Mouse (Mus musculus): ENCODE results near the gene Gng11.

Gng11 gene

DNA sequence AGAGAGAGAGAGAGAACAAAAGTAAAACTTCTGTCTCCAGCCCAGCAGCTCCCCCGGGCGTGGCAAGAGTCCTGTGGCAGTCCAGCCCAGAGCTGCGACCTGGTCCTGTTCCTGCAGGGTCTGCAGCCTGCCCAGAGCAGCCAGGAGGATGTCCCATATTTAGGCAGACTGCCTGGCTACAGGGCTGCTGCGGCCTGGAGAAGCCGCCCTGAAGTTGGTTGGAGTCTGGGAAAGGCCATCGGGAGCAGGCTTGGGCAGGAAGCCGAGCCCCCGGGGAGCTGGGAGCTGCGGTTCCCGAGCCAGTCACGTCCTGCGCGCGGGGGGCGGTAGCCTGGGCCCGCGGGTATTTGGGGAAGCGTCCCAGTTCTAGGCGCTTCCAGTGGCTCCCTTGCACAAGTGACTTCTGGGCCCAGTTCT lies at the start of gene Gng11:
TSS of gene Gng11 (plus strand) at position 15 of the 417 bp plus-strand sequence.
- peak; percentile 81 to 84 for DNase-seq

DNA sequence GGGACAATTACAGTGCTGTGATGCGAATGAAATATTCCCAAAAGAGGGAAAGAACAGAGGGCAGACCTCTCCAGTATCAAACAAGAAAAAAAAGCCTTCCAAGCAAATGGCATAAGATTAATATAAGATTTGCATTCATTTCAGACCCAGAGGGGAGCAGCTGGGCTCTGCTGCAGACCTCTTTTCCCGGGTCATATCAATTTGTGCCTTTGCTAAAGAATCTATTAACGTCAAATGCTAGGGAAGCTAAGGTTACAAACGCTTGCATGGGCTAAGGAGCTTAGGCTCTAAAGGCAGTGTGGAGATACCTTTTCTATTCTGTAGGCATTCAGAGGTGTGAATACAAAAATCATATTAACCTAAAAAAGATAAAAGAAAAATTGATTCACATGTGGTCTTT lies 48.7 kb upstream of the Gng11 start:
- DNase-seq: no peak

DNA sequence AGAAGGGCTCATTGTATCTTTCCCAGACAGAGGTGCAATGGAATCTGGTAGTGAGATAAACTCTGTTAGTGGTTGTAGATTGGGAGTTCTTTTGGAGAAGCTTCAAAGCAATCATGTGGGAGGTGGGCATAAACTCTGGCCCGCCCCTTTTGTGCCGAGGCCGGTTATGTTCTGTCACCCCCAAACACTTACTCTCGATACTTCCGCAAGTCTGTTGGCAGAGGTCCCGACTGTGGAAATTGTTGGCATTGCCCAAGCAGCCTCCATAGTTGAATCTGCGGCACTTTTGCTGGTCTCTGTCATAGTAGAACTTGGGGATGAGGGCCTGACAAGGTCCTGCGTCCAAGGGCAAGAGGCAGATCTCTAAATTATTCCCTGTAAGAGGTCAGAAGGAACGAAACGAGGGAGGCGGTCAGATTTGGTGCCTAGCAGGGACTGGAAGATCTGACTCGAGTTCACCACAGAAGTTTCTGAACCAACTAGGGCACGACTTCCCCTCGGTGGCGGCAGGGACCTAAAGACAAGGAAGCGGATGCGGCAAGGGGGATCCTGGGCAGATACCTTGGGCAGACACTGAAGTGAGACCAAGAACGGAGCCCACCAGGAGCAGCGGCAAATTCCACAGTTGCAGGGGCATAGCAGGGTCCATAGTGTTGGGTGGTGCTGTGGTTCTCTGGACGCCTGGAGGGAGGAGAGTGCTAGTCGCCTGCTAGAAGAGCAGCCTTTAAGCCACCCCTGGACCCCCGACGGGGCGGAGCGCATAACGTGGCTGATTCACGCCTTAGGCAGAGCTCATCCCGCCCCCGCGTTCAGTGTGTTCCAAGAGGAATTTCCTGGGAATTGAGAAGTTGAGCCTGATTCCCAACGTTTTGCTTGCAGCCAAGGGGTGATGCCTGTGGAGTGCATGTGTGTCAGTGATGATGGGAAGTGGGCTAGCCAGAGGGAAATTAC lies 35.8 kb upstream of the Gng11 start:
- peak; percentile 16 to 45 for DNase-seq

DNA sequence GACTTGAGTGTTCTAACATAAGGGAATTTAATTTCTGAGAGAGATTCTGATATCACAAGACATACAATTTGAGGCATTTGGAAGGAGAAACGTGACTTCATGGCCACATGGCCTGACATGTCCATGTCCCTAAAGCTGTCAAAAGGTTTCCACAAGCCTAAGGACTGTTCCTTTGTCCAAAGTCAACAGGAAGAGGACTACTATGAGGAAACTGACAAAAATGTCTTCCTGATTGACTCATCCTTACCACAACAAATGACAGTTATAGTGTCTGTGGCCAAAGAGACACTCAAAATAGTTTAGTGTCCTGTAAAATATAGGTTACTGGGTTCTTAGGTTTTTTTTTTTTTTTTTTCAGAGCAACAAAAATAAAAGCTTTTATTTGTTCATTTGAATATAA lies 30.0 kb upstream of the Gng11 start:
- DNase-seq: peak in 1 of 2 experiments; percentile 1

DNA sequence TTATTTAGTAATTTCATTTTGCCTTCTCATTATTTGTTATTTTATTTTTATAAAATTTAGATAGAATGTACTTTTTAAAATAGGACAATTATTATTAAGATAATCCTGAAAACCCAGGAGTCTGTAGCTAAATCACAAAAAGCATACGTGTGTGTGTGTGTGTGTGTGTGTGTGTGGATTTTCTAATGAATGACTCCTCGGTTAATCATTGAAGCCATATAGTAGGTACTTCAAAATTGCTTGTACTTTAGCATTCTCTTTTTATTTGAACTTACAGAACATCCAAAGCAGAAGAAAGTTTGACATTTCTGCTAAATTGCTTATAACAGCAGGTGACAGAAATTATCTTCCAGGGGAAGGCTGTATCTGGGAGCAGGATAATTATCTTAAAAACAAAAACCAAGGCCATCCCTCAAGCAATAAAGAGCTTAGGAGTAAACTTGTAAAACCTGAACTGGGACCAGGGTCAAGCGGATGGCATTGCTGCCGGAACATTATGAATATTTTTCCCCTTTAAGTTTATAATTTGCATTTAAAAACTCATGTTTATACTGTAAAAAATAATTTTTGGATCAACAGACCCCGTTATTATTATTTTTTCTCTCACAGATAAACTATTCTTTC lies 20.9 kb upstream of the Gng11 start:
- DNase-seq: no peak

DNA sequence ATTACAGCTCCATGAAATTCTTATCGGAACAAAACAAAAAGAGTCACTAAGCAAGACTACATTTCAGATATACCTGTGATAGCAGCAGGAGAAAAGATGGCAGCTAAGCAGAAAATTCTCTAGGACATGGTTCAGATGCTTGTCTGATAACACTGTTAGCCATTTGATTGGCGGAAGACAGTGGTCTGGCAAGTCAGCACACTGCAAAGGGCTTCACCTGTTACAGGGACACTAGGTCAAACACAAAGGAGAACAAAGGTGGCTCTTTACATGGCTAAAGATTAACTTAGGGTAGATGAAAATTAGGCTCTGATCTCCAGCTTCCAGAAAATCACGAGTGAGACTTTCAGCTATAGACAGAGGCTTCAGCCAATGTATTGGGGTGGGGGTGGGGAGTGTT lies 15.0 kb upstream of the Gng11 start, which contains the start of gene Tfpi2:
TSS of gene Tfpi2 (minus strand) at position 170 of the 400 bp plus-strand sequence.
- peak; percentile 12 to 65 for DNase-seq

DNA sequence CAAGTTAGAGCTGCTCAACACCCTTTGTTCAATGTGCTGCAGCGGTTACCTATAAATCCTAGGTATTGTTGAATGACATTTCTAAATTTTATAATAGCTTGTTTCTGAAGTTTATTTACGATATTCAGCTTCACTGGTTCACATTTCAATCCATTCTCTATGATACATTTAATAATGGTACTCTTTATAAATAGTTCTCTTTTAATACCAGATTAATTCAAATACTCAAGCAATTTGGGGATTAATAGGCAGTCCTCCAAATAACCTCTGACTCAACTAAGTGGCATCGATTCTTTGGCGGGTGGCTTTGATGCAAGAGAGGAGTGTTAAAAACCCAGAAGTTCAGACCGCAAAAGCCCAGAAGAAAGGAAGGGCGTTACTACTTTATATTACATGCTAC lies 10.2 kb upstream of the Gng11 start, which contains the start of gene Gngt1:
TSS of gene Gngt1 (plus strand) at position 301 of the 400 bp plus-strand sequence.
- DNase-seq: no peak

DNA sequence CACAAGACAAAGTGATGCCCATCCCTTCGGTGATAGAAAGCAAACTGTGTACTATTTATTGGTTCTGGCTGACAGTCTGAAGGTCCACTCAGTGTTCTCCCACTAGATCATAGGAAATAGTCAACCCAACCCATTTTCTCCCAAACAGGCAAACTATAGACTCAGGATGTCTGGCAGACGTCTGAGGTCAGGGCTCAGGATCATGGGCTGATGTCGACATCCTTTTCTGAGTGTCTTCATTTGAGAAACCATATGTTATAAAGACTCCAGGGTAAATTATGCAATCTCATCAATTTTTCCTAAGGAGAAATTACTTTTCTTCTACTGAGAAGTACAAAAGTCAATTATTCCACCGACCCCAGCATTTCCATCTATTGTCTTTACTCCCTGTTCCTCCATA lies 5.6 kb upstream of the Gng11 start:
- DNase-seq: no peak

DNA sequence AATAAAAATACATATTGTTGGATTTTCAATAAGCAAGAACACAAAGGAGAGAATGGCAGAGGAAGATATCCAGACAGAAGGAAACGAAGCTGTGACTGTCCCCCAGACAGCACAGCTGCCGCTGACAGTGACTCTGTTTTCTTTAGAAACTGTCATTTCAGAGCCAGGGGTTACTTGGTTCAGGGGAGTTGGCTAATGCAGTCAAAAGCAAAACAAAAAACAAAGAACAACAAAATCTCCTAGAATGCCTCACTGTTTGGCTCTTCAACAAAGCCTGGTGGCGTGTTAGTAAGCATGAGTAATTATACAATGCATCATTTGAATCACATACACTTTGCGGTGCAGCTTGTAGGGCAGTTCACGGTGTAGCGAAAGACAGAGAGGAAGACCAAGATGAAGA lies 4.4 kb upstream of the Gng11 start:
- DNase-seq: peak in 1 of 2 experiments; percentile 4

DNA sequence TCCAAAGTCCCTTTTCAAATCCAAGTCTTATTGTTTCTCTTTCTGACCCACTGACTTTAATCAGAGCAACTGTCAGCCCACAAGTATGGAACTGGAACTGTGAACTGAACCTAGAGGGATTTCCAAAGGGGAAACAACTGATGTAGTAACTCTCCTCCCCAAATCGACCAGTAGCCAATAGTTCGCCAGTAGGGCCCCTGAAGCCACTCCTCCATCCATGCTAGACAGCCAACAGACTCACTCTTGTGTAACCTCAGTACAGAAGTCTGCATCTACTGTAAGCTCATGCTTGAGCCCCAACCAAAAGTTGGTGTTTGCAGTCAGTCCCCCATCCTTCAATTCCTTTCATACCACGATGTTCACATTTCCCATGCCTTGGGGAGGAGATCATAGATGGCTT lies 3.0 kb upstream of the Gng11 start:
- no peak for DNase-seq

DNA sequence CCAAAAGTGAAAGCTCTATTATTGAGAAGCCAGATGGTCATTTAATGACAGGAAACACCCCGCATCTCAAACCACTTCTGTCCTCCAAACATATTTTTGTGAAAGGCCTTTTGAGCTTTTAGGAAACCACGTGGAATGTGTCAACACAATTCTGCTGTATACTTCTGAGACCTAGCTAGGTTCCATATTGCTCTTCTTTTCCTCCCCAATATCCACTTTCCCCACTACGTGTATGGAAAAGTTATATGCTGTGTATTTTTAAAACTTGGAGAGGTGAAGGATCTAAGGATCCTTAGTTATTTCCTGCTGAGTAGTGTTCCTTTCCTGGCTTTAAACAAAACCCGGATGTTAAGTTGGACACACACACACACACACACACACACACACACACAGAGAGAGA lies 259 bp upstream of the Gng11 start:
- DNase-seq: peak in 1 of 2 experiments; percentile 6

DNA sequence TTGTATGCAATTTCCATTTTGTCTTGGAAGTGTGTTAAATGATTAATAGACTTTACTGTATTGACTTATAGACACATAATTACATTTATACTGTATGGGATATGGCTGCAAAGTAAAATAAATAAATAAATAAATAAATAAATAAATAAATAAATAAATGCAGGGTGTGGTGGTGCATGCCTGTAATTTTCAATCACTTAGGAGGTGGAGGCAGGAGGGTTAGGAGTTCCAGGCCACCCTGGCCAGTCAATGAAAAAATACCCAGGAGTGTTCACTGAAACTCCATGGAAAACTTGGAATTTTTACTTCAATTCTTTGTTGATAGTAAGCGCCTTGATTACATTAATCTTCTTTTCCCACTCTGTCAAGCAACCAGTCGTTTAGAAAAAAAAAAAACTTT lies 1.1 kb downstream of the Gng11 start:
- no peak for DNase-seq

DNA sequence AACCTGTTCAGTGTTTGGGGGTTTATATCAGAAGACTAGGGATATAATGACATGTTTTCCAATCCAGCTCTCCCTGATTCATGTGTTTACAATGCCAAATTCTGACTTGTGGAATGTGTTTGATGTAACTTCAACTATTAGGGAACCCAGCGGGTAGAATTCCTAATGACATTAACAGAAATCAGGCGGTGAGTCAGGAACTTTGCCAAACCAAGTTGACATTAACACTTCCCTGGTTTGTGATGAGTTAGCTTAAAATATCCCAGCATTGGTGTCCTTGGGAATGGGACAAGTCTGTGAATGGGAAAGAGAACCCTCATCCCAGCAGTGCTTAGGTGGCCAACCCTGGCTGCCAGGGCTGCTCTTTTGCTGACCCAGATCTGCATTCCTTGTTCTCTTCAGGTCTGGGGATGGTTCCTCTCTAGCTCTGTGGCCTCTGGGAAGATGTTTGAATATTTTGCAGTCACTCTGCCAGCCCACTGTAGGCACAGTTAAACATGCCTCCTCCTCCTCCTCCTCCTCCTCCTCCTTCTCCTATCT lies 4.9 kb downstream of the Gng11 start:
- DNase-seq: peak in 1 of 2 experiments; percentile 7

DNA sequence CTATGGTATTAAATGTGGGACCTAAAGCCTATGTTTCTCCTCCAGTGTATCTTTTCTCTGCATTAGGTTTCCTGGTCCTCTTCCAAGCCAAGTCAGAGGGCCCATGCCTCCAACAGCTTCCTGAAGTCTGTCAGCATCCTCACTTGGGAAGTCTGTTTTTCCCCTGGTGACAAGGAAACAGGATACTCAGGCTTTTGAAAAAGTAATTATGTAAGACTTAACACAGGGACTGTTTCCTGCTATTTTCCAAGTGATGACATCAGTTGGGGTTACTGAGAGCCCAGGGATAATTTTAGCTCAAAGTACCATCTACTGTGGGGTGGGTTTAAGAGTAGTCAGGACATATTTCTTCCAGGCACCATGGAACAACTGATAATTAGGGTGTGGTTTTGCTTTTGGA lies 5.8 kb downstream of the Gng11 start:
- peak; percentile 27 to 65 for DNase-seq

DNA sequence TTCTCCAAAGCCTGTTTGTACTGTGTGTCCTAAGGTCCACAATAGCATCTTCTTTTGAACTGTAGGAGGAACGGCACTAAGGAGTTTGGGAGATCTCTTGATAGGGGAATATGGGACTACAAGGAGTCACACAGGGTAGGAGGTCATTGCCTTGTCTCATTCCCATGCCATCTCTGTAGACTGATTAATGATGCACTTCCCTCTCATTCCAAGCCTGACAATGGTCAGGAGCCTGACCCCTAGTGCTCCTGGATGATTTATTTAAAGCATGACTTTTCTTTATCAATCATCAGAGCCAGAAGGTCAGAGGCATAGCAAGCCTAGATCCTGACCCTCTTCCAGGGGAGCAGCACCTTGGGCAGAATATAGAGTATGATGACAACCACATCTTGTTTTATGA lies 18.9 kb downstream of the Gng11 start:
- DNase-seq: peak in 1 of 2 experiments; percentile 34

DNA sequence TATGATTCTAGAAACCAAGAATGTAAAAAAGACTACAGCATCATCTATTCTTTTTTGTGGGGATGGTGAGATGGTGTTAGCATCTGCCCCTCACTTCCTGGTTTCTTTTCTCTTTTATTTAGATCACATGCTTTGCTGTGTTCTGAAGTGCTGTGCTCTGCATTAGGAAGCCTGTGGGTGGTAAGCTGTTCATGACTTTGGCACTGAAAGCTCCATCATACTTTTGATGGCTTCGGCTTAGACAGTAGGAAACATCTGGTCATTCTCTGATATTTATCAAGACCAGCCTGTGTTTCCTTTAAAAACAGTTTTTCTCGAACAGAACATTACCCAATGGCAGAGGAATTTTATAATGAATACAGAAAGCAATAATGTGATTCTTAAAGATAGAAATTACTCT lies 22.7 kb downstream of the Gng11 start:
- DNase-seq: no peak

DNA sequence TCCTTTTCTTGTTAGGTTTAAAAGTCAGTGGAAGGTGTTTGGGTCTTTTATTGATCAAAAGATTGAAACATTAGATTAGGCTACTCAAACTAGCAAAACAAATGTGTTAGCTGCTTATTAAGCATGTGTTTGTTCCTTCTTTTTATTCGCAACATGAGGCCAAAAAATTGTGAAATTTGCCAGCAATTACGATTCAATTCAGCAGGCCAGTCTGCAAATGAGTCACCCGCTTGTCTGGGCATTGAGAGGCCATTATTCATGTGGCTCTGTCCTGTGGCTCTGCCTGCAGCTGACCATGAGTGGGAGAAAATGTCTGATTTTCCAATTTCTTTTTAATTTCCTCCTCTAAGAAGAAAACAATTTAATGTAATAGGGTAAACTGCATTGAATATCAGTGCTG lies 27.3 kb downstream of the Gng11 start:
- DNase-seq: no peak

DNA sequence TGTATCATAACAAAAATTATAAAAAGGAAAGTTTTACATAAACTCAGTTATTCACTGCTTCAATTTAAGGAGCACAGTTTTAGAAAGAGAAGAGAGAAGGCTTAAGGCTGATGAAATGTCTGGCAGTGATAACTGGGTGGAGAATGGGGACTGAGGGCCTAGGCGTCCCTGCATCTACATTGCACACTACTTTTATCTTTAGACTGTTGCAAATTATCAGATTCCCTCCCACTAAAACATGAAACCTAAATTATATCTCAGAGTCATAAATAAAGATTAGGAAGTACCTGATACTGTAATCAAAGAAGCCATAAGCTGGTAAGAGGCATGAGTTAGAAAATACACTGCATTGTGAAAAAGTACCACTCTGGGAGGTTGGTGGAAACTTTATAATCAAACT lies 38.1 kb downstream of the Gng11 start:
- DNase-seq: no peak

DNA sequence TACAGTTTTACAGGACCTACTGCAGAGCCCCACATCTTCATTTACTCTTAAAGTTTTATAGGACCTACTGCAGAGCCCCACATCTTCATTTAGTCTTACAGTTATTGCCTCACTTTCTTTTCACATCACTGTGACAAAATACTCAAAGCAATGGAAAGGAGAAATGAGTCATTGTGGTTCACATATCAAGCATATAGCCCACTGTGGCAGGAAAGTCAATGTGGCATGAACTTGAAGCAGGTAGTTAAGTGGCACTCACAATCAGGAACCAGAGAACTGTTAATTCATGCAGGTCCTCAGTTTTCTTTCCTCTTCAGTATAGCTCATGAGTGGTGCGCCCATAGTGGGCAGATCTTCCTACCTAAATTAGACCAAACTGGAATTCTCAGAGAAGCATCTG lies 43.5 kb downstream of the Gng11 start:
- DNase-seq: no peak

DNA sequence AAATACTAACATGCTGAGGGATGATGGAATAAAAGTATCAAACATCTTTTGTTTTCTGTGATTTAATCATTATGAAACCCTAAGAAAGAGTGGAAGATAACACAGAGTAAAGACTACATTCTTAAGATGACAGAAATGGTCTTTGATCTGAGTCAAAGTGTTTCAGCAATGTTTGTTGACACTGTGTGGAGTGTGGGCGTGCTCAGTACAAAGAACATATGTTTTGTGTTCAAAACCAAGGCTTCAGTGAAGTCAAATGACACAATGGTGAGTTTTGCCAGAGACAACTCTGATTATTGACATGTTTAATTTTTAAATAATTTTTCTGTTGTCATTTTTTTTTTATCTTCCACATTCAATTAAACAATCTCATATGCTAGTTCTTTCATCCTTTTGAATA lies 49.1 kb downstream of the Gng11 start:
- no peak for DNase-seq

DNA sequence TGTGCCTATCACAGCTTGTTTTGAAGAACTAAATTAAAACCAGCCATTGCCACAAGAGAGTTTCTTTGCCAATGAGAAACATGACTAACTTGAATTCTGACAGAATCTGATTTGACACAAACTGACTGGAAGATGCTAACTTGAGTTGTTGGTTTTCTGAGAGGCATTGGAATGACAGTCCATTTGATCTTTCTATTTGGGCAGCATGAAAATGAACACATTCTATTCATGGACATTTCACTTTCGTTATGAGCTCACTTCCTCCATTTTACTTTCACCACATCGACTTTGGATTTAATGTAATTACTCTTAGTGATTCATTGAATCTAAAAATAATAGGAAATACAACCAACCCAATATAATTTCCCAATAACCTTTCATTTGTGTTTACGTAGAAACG lies 50.7 kb downstream of the Gng11 start:
- no peak for DNase-seq
